Mouse (Mus musculus): ENCODE measurements at regions not wholly inside any gene's neighbourhood (a gene's known extent, or its start where the extent isn't known, plus 50 kb on each side); places are given as distances from the start of the nearest gene placed in this dataset.
"Not testable (repeated sequence)": the region's sequence is repeated elsewhere in the genome, so short reads cannot be mapped to it uniquely, and the experiment has no call there.

- H3K36me3 ChIP-seq = no peaks in the 10 kb centered on the region
- H3K27me3 ChIP-seq (ENCODE audit: insufficient read depth, poor library complexity, severe bottlenecking) = no peaks in the 10 kb centered on the region
- H3K27ac ChIP-seq = no peak overlapping the region
- DNase-seq (ENCODE audit: low spot score) = no peak
- H3K4me3 ChIP-seq = no peak overlapping the region
- 52% methylated on average over 2 of the region's 2 CpGs for WGBS
- peaks cover 14% of the 10 kb centered on the region for H3K4me1 ChIP-seq
- H3K9me3 ChIP-seq = no peaks in the 10 kb centered on the region
Measured at GRCm38 (mm10) chr13:99128979-99129378, 55.6 kb upstream of the Zfp366 start.

GRCm38 (mm10) chr13:99128284-99128691 lies 56.3 kb upstream of the Zfp366 start:
- no peak for DNase-seq (ENCODE audit: low spot score)
- Histone ChIP-seq H3K27ac (no peak overlapping the region), H3K4me3 (no peak overlapping the region), H3K27me3 (ENCODE audit: insufficient read depth, poor library complexity, severe bottlenecking) (no peaks in the 10 kb centered on the region), H3K36me3 (no peaks in the 10 kb centered on the region), H3K4me1 (peaks cover 19% of the 10 kb centered on the region), H3K9me3 (no peaks in the 10 kb centered on the region)
- WGBS = 66% methylated on average over 5 of the region's 5 CpGs

GRCm38 (mm10) chr13:99127716-99128115 lies 56.9 kb upstream of the Zfp366 start:
- DNase-seq (ENCODE audit: low spot score) = no peak
- Histone ChIP-seq H3K9me3 (no peaks in the 10 kb centered on the region), H3K4me1 (peaks cover 19% of the 10 kb centered on the region), H3K27ac (no peak overlapping the region), H3K27me3 (ENCODE audit: insufficient read depth, poor library complexity, severe bottlenecking) (no peaks in the 10 kb centered on the region), H3K4me3 (no peak overlapping the region), H3K36me3 (no peaks in the 10 kb centered on the region)
- 82% methylated on average over 5 of the region's 5 CpGs for WGBS

- peaks cover 19% of the 10 kb centered on the region for H3K4me1 ChIP-seq
- not testable (repeated sequence) for H3K27me3 ChIP-seq (ENCODE audit: insufficient read depth, poor library complexity, severe bottlenecking); H3K9me3 ChIP-seq; DNase-seq (ENCODE audit: low spot score); H3K36me3 ChIP-seq; H3K4me3 ChIP-seq; H3K27ac ChIP-seq
- 94% methylated on average over 10 of the region's 10 CpGs for WGBS
Measured at GRCm38 (mm10) chr13:99126971-99127370, 57.7 kb upstream of the Zfp366 start.

GRCm38 (mm10) chr13:99126538-99126937 lies 58.1 kb upstream of the Zfp366 start:
- H3K9me3 ChIP-seq = no peaks in the 10 kb centered on the region
- no peak overlapping the region for H3K27ac ChIP-seq
- 78% methylated on average over 8 of the region's 8 CpGs for WGBS
- no peak overlapping the region for H3K4me3 ChIP-seq
- peaks cover 19% of the 10 kb centered on the region for H3K4me1 ChIP-seq
- no peak for DNase-seq (ENCODE audit: low spot score)
- no peaks in the 10 kb centered on the region for H3K27me3 ChIP-seq (ENCODE audit: insufficient read depth, poor library complexity, severe bottlenecking)
- H3K36me3 ChIP-seq = no peaks in the 10 kb centered on the region

- Histone ChIP-seq H3K27ac (no peak overlapping the region), H3K9me3 (no peaks in the 10 kb centered on the region), H3K4me3 (no peak overlapping the region), H3K27me3 (ENCODE audit: insufficient read depth, poor library complexity, severe bottlenecking) (no peaks in the 10 kb centered on the region), H3K36me3 (no peaks in the 10 kb centered on the region), H3K4me1 (peaks cover 19% of the 10 kb centered on the region)
- DNase-seq (ENCODE audit: low spot score) = no peak
- 66% methylated on average over 1 of the region's 1 CpGs for WGBS
Measured at GRCm38 (mm10) chr13:99125946-99126345, 58.7 kb upstream of the Zfp366 start.

GRCm38 (mm10) chr13:99124894-99125570 lies 59.6 kb upstream of the Zfp366 start:
- WGBS = 66% methylated on average over 10 of the region's 10 CpGs
- Histone ChIP-seq H3K27ac (no peak overlapping the region), H3K4me3 (no peak overlapping the region), H3K36me3 (no peaks in the 10 kb centered on the region), H3K27me3 (ENCODE audit: insufficient read depth, poor library complexity, severe bottlenecking) (no peaks in the 10 kb centered on the region), H3K4me1 (peaks cover 19% of the 10 kb centered on the region), H3K9me3 (no peaks in the 10 kb centered on the region)
- DNase-seq (ENCODE audit: low spot score) = no peak

GRCm38 (mm10) chr13:99124141-99124540 lies 60.5 kb upstream of the Zfp366 start:
- no peak overlapping the region for H3K27ac ChIP-seq

GRCm38 (mm10) chr13:99123476-99124140 lies 61.0 kb upstream of the Zfp366 start:
- WGBS = 66% methylated on average over 12 of the region's 12 CpGs
- Histone ChIP-seq H3K9me3 (no peaks in the 10 kb centered on the region), H3K27ac (no peak overlapping the region), H3K4me3 (no peak overlapping the region), H3K27me3 (ENCODE audit: insufficient read depth, poor library complexity, severe bottlenecking) (no peaks in the 10 kb centered on the region), H3K4me1 (peaks cover 19% of the 10 kb centered on the region), H3K36me3 (no peaks in the 10 kb centered on the region)
- no peak for DNase-seq (ENCODE audit: low spot score)

More at GRCm38 (mm10) chr13:99124141-99124540, 60.5 kb upstream of the Zfp366 start:
- WGBS = 35% methylated on average over 2 of the region's 2 CpGs
- H3K4me3 ChIP-seq = no peak overlapping the region
- H3K4me1 ChIP-seq = peaks cover 19% of the 10 kb centered on the region
- no peaks in the 10 kb centered on the region for H3K27me3 ChIP-seq (ENCODE audit: insufficient read depth, poor library complexity, severe bottlenecking)
- DNase-seq (ENCODE audit: low spot score) = no peak
- no peaks in the 10 kb centered on the region for H3K9me3 ChIP-seq
- H3K36me3 ChIP-seq = no peaks in the 10 kb centered on the region

GRCm38 (mm10) chr13:99122539-99122938 lies 62.1 kb upstream of the Zfp366 start:
- H3K4me3 ChIP-seq; H3K27me3 ChIP-seq (ENCODE audit: insufficient read depth, poor library complexity, severe bottlenecking); H3K36me3 ChIP-seq; H3K27ac ChIP-seq; DNase-seq (ENCODE audit: low spot score); H3K9me3 ChIP-seq: not testable (repeated sequence)
- H3K4me1 ChIP-seq = peaks cover 19% of the 10 kb centered on the region
- 81% methylated on average over 4 of the region's 4 CpGs for WGBS

GRCm38 (mm10) chr13:99121096-99121495 lies 63.5 kb upstream of the Zfp366 start:
- DNase-seq (ENCODE audit: low spot score) = no peak
- H3K9me3 ChIP-seq = no peaks in the 10 kb centered on the region
- no peaks in the 10 kb centered on the region for H3K27me3 ChIP-seq (ENCODE audit: insufficient read depth, poor library complexity, severe bottlenecking)
- peaks cover 19% of the 10 kb centered on the region for H3K4me1 ChIP-seq
- no peak overlapping the region for H3K27ac ChIP-seq
- no peak overlapping the region for H3K4me3 ChIP-seq
- H3K36me3 ChIP-seq = no peaks in the 10 kb centered on the region
- 96% methylated on average over 4 of the region's 4 CpGs for WGBS

GRCm38 (mm10) chr13:99119941-99120340 lies 64.7 kb upstream of the Zfp366 start:
- H3K4me3 ChIP-seq = no peak overlapping the region
- H3K9me3 ChIP-seq = no peaks in the 10 kb centered on the region
- no peaks in the 10 kb centered on the region for H3K36me3 ChIP-seq
- H3K27me3 ChIP-seq (ENCODE audit: insufficient read depth, poor library complexity, severe bottlenecking) = no peaks in the 10 kb centered on the region
- WGBS = 84% methylated on average over 3 of the region's 3 CpGs
- no peak overlapping the region for H3K27ac ChIP-seq
- H3K4me1 ChIP-seq = peaks cover 12% of the 10 kb centered on the region
- DNase-seq (ENCODE audit: low spot score) = no peak

- DNase-seq (ENCODE audit: low spot score) = no peak
- no peaks in the 10 kb centered on the region for H3K36me3 ChIP-seq
- 72% methylated on average over 7 of the region's 7 CpGs for WGBS
- no peak overlapping the region for H3K27ac ChIP-seq
- H3K4me1 ChIP-seq = peaks cover 7% of the 10 kb centered on the region
- no peaks in the 10 kb centered on the region for H3K27me3 ChIP-seq (ENCODE audit: insufficient read depth, poor library complexity, severe bottlenecking)
- H3K9me3 ChIP-seq = no peaks in the 10 kb centered on the region
- H3K4me3 ChIP-seq = no peak overlapping the region
Measured at GRCm38 (mm10) chr13:99118901-99119300, 65.7 kb upstream of the Zfp366 start.
